Mouse (Mus musculus) left cerebral cortex, adult 8-10 months (tissue): ENCODE data around the gene Tsc22d3. TPM values are rescaled to one million over a fixed set of nuclear protein-coding genes. Genes with fewer than 3 reads are reported as not detected.
"Not testable (repeated sequence)": the region's sequence is repeated elsewhere in the genome, so short reads cannot be mapped to it uniquely, and the experiment has no call there.

Experiments
- DNase-seq, 2 experiments: peaks; one replicate each; pipeline ENCODE4 v3.0.0; 2022; ENCODE audit warnings: low spot score in 2 of 2
- total RNA-seq, 4 experiments: library from RNA; stranded (reverse); gene quantifications; 2 replicates each; pipeline ENCODE4 v1.2.4; 2022

Gene Tsc22d3
- total RNA-seq, 4 experiments from 2014 or later = 88.4 to 97.1 (median 92.7) TPM

DNA sequence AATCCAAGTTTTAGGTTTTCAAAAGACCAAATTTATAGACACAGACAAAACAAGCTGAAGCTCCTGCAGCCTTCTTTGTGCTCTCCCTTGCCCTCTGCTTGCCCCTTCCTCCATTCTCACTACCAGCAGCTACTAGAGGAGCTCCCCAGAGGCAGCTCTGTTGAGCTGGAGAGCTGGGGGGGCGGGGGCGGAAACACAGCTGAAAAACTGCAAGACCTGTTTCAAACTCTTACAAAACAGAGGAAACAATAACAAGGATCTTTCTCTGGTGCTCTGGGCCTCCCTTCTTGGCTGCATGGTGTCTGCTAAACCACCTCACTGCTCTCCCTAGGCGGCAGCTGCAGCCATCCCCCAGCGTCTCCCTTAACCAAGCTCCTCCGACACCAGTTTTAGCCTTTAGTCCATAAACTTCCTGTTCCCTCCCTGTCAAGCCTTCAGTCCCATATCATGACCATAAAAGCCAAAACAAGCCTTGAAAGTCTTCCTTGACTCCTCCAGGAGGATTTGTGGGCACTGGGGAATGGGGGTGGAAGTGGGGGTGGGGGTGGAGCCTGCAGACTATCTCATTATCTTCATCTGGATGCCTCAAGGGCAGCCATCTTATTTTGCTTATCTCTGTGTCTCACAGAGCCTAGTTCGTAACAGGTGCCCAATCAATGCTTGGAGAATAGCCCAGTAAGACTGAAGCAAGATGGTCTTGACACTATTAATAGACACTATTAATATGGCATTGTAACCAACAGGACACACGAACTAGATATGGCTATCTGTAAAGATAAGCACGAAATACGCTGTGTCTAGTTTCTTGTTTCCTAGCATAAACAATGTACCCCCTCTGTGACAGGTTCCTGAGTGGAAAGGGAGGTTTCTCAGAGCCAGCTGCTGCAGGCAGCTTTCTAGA lies 98.8 kb downstream of the Tsc22d3 start:
- no peak for DNase-seq

DNA sequence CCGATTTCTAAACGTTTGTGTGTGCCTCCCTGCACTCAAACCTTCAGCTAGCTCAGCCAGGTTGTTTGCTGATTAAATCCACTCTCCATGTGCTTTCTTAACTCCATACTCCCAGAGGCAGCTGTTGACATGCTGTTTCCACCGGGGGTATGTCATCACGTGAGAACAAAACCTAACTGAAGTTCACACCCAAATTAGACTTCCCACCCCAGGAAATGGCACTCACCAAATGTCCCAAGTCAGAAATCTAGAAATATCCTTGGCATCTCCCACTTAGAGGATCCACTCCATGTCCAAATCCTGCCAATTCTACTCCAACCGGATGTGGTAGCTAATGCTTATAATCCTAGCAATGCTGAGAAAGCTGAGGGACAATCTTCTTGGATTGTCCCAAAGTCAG lies 100.2 kb downstream of the Tsc22d3 start:
- no peak for DNase-seq

DNA sequence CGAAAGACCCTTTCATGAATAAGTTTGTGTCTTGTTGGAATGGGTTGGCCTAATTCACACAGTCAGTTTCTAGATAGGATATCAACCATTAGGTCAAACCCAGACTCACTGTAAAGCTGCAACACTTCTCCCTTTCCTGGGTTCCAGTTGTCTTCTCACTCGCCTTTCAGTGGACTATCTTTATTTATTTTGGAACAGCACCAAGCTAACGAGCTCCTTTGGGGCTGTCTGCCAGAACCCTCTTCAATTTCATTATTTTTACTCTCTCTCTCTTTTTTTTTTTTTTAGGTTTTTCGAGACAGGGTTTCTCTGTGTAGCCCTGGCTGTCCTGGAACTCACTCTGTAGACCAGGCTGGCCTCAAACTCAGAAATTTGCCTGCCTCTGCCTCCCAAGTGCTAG lies 102.0 kb downstream of the Tsc22d3 start:
- not testable (repeated sequence) for DNase-seq

DNA sequence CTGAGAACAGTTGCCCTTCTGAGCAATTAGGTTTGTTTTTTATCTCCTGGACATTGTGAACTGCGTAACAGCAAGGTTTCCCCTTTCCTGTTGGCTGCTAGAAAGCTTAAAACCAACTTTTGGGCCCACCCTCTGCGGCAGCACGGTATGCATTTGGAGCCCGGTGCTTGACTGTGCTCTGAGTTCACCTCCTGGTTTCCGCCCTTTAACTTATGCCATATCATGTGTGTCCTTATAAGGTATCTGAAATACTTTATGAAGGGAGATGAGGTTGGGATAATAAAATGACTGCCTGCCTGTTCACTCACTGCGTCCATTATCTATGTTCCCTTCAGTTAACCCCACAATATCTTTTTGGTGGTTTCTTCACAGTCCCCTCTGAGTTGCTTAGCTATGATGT lies 106.3 kb downstream of the Tsc22d3 start:
- no peak for DNase-seq

DNA sequence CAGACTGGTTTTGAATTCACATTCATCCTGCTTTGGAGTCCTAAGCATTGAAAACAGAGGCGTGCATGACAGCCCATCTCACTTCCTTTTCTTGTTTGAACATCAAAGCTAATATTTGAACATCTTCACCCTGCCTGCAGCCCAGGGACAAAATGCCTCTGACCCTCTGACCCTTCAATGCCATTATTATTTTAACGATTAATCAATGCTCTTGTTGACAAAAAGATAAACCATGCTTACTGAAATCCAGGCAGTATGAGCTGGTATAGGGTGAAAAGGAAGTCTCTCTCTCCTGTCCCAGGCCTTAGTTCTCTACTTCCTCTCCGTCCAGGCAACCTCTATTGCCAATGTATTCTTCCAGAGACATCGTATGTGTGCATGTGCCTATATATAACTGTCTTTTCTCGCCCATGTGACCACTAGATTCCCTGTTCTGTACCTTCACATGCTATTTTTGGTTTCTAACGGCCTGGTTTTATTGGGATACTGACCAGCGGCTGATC lies 106.9 kb downstream of the Tsc22d3 start:
- DNase-seq = no peak

DNA sequence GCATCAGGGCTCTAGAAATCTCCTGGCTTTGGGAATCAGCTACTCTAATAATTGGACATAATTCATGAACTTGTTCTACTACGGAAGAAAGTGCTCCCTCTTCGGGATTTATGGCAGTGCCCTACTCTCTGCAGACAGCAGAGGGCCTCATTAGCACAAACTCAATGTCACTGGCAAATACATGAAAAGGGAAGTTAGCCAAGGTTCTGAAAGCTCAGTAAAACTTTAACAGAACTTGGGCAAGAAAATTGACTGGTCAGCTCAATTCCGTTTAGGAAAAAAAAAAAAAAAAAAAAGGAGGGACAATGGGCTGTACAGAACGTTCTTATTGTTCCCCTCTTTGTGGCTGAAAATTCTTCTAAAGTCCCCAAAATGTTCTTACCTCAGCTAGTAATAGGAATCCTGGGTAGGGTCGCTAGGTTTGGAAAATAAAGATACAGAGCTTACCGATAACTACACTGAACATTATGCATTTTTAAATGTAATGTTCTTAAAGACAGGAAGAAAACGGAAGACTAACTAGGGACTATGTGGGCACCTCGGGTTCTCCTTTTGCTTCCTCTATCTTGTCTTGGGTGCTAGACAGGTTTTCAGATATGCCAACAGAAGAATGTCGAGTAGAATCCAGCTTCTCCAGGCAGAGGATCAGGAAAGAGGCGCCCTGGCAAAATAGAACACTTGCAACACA lies 108.4 kb downstream of the Tsc22d3 start:
- no peak for DNase-seq

DNA sequence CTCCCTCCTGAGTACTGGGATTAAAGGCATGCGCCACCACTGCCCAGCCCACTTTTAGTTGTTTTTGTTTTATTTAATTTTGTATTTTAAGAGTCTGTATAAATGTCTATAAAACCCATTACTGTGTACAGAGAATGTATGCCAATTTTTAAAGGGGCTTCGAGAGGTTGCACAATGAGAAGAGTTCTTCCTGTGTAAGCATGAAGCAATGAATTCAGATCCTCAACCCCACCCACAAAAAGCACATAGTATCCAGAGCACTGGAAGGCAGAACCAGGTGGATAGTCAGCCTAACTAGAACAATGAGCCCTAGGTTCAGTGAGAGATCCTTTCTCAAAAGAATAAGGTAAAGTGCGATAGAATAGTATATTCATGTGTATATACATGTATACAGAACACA lies 110.3 kb downstream of the Tsc22d3 start:
- no peak for DNase-seq

Other genes starting within 250 kb of the Tsc22d3 start
- 10 to 100 TPM; 70.4 to 87.2 (median 75.8) TPM for gene Prps1, start 144.0 kb downstream of the Tsc22d3 start, total RNA-seq
- 10 to 100 TPM; 31.0 to 33.4 (median 32.2) TPM for gene Mid2, start 63.9 kb upstream of the Tsc22d3 start, total RNA-seq
- not detected for gene Tex13b, start 212.8 kb upstream of the Tsc22d3 start, total RNA-seq